Mouse (Mus musculus): Measurements from ENCODE around the gene Ppp4r2. TPM values are rescaled to one million over a fixed set of nuclear protein-coding genes. Genes with fewer than 3 reads are reported as not detected.

The Ppp4r2 gene
- polyA plus RNA-seq (2014; fragmentation: Nextera tagmentation; extraction: Ambion mirVana), result 30.6 and 32.9 TPM in 2 replicates

- Histone ChIP-seq H3K9ac (replicated peaks; ENCODE audit: low read depth, low read length) (peak within 1 kb of the TSS; percentile 78), H3K4me3 (ENCODE audit: low read depth, low read length) (peak within 1 kb of the TSS; percentile 89), H3K36me3 (ENCODE audit: control insufficient read depth, insufficient read depth, low read length) (peaks cover 27% of the 10 kb centered on the region), H3K4me2 (replicated peaks; ENCODE audit: low read depth, low read length) (peak within 1 kb of the TSS; percentile 42), H3K9me3 (ENCODE audit: control insufficient read depth, low read depth, low read length) (no peaks in the 10 kb centered on the region), H3K27ac (ENCODE audit: low read length) (peak within 1 kb of the TSS; percentile 84), H3K4me1 (ENCODE audit: control insufficient read depth, insufficient read depth, low read length) (peaks cover 2% of the 10 kb centered on the region; the same call in 1 of the 2 replicates), H3K27me3 (ENCODE audit: control insufficient read depth, insufficient read depth, low read length) (no peaks in the 10 kb centered on the region)
- 2% methylated on average over 39 of the region's 50 CpGs for WGBS
- ATAC-seq (ENCODE audit: insufficient number of reproducible peaks, insufficient read depth, low FRiP score, low read depth), result peak; percentile 93
Measured at GRCm38 (mm10) chr6:100833355-100833754, at the start of gene Ppp4r2. Gene Ppp4r2 (plus strand): TSS chr6:100833622.

GRCm38 (mm10) chr6:100787726-100788125 is 45.7 kb upstream of the Ppp4r2 start:
- no peak overlapping the region for H3K4me2 ChIP-seq (replicated peaks; ENCODE audit: low read depth, low read length)
- no peak overlapping the region for H3K27ac ChIP-seq (ENCODE audit: low read length)
- H3K9me3 ChIP-seq (ENCODE audit: control insufficient read depth, low read depth, low read length), result no peaks in the 10 kb centered on the region
- H3K4me1 ChIP-seq (ENCODE audit: control insufficient read depth, insufficient read depth, low read length), result no peaks in the 10 kb centered on the region
- no peak overlapping the region for H3K4me3 ChIP-seq (ENCODE audit: low read depth, low read length)
- 95% methylated on average over 1 of the region's 1 CpGs for WGBS
- H3K9ac ChIP-seq (replicated peaks; ENCODE audit: low read depth, low read length), result no peak overlapping the region
- ATAC-seq (ENCODE audit: insufficient number of reproducible peaks, insufficient read depth, low FRiP score, low read depth), result no peak
- no peaks in the 10 kb centered on the region for H3K36me3 ChIP-seq (ENCODE audit: control insufficient read depth, insufficient read depth, low read length)
- no peaks in the 10 kb centered on the region for H3K27me3 ChIP-seq (ENCODE audit: control insufficient read depth, insufficient read depth, low read length)

GRCm38 (mm10) chr6:100789161-100789560 is 44.3 kb upstream of the Ppp4r2 start:
- no peak for ATAC-seq (ENCODE audit: insufficient number of reproducible peaks, insufficient read depth, low FRiP score, low read depth)
- H3K9me3 ChIP-seq (ENCODE audit: control insufficient read depth, low read depth, low read length), result no peaks in the 10 kb centered on the region
- no peak overlapping the region for H3K4me3 ChIP-seq (ENCODE audit: low read depth, low read length)

GRCm38 (mm10) chr6:100792055-100792659 is 41.3 kb upstream of the Ppp4r2 start:
- no peak overlapping the region for H3K9ac ChIP-seq (replicated peaks; ENCODE audit: low read depth, low read length)
- no peaks in the 10 kb centered on the region for H3K9me3 ChIP-seq (ENCODE audit: control insufficient read depth, low read depth, low read length)
- no peaks in the 10 kb centered on the region for H3K27me3 ChIP-seq (ENCODE audit: control insufficient read depth, insufficient read depth, low read length)
- H3K27ac ChIP-seq (ENCODE audit: low read length), result no peak overlapping the region
- H3K4me3 ChIP-seq (ENCODE audit: low read depth, low read length), result no peak overlapping the region
- WGBS, result 70% methylated on average over 3 of the region's 3 CpGs
- H3K4me1 ChIP-seq (ENCODE audit: control insufficient read depth, insufficient read depth, low read length), result 0 out of 2 replicates have a peak, but pooled peaks cover 3% of the 10 kb centered on the region
- ATAC-seq (ENCODE audit: insufficient number of reproducible peaks, insufficient read depth, low FRiP score, low read depth), result no peak
- no peak overlapping the region for H3K4me2 ChIP-seq (replicated peaks; ENCODE audit: low read depth, low read length)
- no peaks in the 10 kb centered on the region for H3K36me3 ChIP-seq (ENCODE audit: control insufficient read depth, insufficient read depth, low read length)

More at GRCm38 (mm10) chr6:100789161-100789560, 44.3 kb upstream of the Ppp4r2 start:
- H3K27ac ChIP-seq (ENCODE audit: low read length), result no peak overlapping the region
- no peaks in the 10 kb centered on the region for H3K27me3 ChIP-seq (ENCODE audit: control insufficient read depth, insufficient read depth, low read length)
- H3K4me2 ChIP-seq (replicated peaks; ENCODE audit: low read depth, low read length), result no peak overlapping the region
- no peaks in the 10 kb centered on the region for H3K4me1 ChIP-seq (ENCODE audit: control insufficient read depth, insufficient read depth, low read length)
- no peak overlapping the region for H3K9ac ChIP-seq (replicated peaks; ENCODE audit: low read depth, low read length)
- WGBS, result 86% methylated on average over 1 of the region's 1 CpGs
- no peaks in the 10 kb centered on the region for H3K36me3 ChIP-seq (ENCODE audit: control insufficient read depth, insufficient read depth, low read length)

- ATAC-seq (ENCODE audit: insufficient number of reproducible peaks, insufficient read depth, low FRiP score, low read depth), result no peak
- no peaks in the 10 kb centered on the region for H3K27me3 ChIP-seq (ENCODE audit: control insufficient read depth, insufficient read depth, low read length)
- H3K36me3 ChIP-seq (ENCODE audit: control insufficient read depth, insufficient read depth, low read length), result no peaks in the 10 kb centered on the region
- H3K9me3 ChIP-seq (ENCODE audit: control insufficient read depth, low read depth, low read length), result no peaks in the 10 kb centered on the region
- no peak overlapping the region for H3K27ac ChIP-seq (ENCODE audit: low read length)
- H3K4me1 ChIP-seq (ENCODE audit: control insufficient read depth, insufficient read depth, low read length), result 0 out of 2 replicates have a peak, but pooled peaks cover 3% of the 10 kb centered on the region
- no peak overlapping the region for H3K4me2 ChIP-seq (replicated peaks; ENCODE audit: low read depth, low read length)
- H3K4me3 ChIP-seq (ENCODE audit: low read depth, low read length), result no peak overlapping the region
- WGBS, result 62% methylated on average over 14 of the region's 14 CpGs
- H3K9ac ChIP-seq (replicated peaks; ENCODE audit: low read depth, low read length), result no peak overlapping the region
Measured at GRCm38 (mm10) chr6:100792973-100793769, 40.3 kb upstream of the Ppp4r2 start.

- Histone ChIP-seq H3K9ac (replicated peaks; ENCODE audit: low read depth, low read length) (no peak overlapping the region), H3K36me3 (ENCODE audit: control insufficient read depth, insufficient read depth, low read length) (no peaks in the 10 kb centered on the region), H3K4me3 (ENCODE audit: low read depth, low read length) (no peak overlapping the region), H3K4me2 (replicated peaks; ENCODE audit: low read depth, low read length) (no peak overlapping the region), H3K27me3 (ENCODE audit: control insufficient read depth, insufficient read depth, low read length) (no peaks in the 10 kb centered on the region), H3K9me3 (ENCODE audit: control insufficient read depth, low read depth, low read length) (no peaks in the 10 kb centered on the region), H3K27ac (ENCODE audit: low read length) (no peak overlapping the region), H3K4me1 (ENCODE audit: control insufficient read depth, insufficient read depth, low read length) (0 out of 2 replicates have a peak, but pooled peaks cover 3% of the 10 kb centered on the region)
- WGBS, result 37% methylated on average over 6 of the region's 6 CpGs
- no peak for ATAC-seq (ENCODE audit: insufficient number of reproducible peaks, insufficient read depth, low FRiP score, low read depth)
Measured at GRCm38 (mm10) chr6:100795797-100796196, 37.6 kb upstream of the Ppp4r2 start.

GRCm38 (mm10) chr6:100799290-100799689 is 34.1 kb upstream of the Ppp4r2 start:
- no peak overlapping the region for H3K9ac ChIP-seq (replicated peaks; ENCODE audit: low read depth, low read length)

GRCm38 (mm10) chr6:100799766-100800165 is 33.7 kb upstream of the Ppp4r2 start:
- no peaks in the 10 kb centered on the region for H3K36me3 ChIP-seq (ENCODE audit: control insufficient read depth, insufficient read depth, low read length)
- WGBS, result 95% methylated on average over 4 of the region's 4 CpGs

More at GRCm38 (mm10) chr6:100799290-100799689, 34.1 kb upstream of the Ppp4r2 start:
- 89% methylated on average over 6 of the region's 6 CpGs for WGBS
- no peak overlapping the region for H3K4me3 ChIP-seq (ENCODE audit: low read depth, low read length)
- 0 out of 2 replicates have a peak, but pooled peaks cover 3% of the 10 kb centered on the region for H3K4me1 ChIP-seq (ENCODE audit: control insufficient read depth, insufficient read depth, low read length)
- no peaks in the 10 kb centered on the region for H3K27me3 ChIP-seq (ENCODE audit: control insufficient read depth, insufficient read depth, low read length)
- ATAC-seq (ENCODE audit: insufficient number of reproducible peaks, insufficient read depth, low FRiP score, low read depth), result no peak
- H3K27ac ChIP-seq (ENCODE audit: low read length), result no peak overlapping the region
- no peaks in the 10 kb centered on the region for H3K36me3 ChIP-seq (ENCODE audit: control insufficient read depth, insufficient read depth, low read length)
- H3K4me2 ChIP-seq (replicated peaks; ENCODE audit: low read depth, low read length), result no peak overlapping the region
- no peaks in the 10 kb centered on the region for H3K9me3 ChIP-seq (ENCODE audit: control insufficient read depth, low read depth, low read length)

More at GRCm38 (mm10) chr6:100799766-100800165, 33.7 kb upstream of the Ppp4r2 start:
- Histone ChIP-seq H3K27me3 (ENCODE audit: control insufficient read depth, insufficient read depth, low read length) (no peaks in the 10 kb centered on the region), H3K27ac (ENCODE audit: low read length) (no peak overlapping the region), H3K9ac (replicated peaks; ENCODE audit: low read depth, low read length) (no peak overlapping the region), H3K4me3 (ENCODE audit: low read depth, low read length) (no peak overlapping the region), H3K4me2 (replicated peaks; ENCODE audit: low read depth, low read length) (no peak overlapping the region), H3K9me3 (ENCODE audit: control insufficient read depth, low read depth, low read length) (no peaks in the 10 kb centered on the region), H3K4me1 (ENCODE audit: control insufficient read depth, insufficient read depth, low read length) (0 out of 2 replicates have a peak, but pooled peaks cover 3% of the 10 kb centered on the region)
- ATAC-seq (ENCODE audit: insufficient number of reproducible peaks, insufficient read depth, low FRiP score, low read depth), result no peak

Data from stomach, embryonic 14.5 days (tissue).